ENCODE assay signal across 12 mouse cellular contexts in the genomic region with DNA sequence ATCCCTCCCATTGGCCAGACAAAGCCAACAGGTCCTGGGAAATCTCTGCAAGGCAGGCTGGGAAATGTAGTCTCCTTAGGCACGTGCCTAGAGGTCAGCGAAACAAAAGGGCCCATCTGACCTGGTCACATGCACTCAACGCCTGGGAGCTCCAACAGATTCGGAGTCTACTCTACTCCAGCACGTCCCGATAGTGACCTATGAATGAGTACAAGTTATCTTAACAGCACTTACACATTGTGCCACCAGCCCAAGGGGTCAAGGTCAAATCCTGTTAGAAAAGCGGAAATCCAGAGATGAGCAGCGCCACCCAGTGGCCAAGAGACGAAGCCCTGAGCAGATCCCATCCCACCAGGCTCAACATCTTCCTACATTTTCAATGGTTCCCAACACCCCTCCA.
A peak's percentile ranks its signal among the peaks of the same experiment; 100 is the strongest.
DNase-seq lines count a peak whose midpoint lies in the region; ATAC-seq and TF ChIP-seq lines count a peak whose summit lies in the region.
"Had no signal": no experiment of that assay in that cellular context is flagged by ENCODE, and none has a peak within 500 bp of the region (broad histone marks: within the 10 kb centered on the region; RNA-seq: fewer than 3 reads in every experiment).

No protein-coding gene starts in this region.

- no peaks in the 10 kb centered on the region for H3K9me3 ChIP-seq in midbrain, embryonic 11.5 days (ENCODE audit: control insufficient read depth, low read length)
- H3K9me3 ChIP-seq in midbrain, embryonic 15.5 days: no peaks in the 10 kb centered on the region
- H3K9me3 ChIP-seq: embryonic facial prominence, embryonic 13.5 days; heart, embryonic 15.5 days; limb, embryonic 15.5 days had no signal

- H3K4me1 ChIP-seq in midbrain, embryonic 11.5 days (ENCODE audit: control insufficient read depth, insufficient read depth, low read length): no peaks in the 10 kb centered on the region
- no peaks in the 10 kb centered on the region for H3K4me1 ChIP-seq in midbrain, embryonic 15.5 days
- H3K4me1 ChIP-seq in thymus, adult 2 months (replicated peaks; ENCODE audit: control insufficient read depth, insufficient read depth, low read length): no peaks in the 10 kb centered on the region
- H3K4me1 ChIP-seq: embryonic facial prominence, embryonic 13.5 days; heart, embryonic 15.5 days; limb, embryonic 15.5 days had no signal

- DNase-seq in heart, adult 18-20 months: peak; percentile 2 to 17
- DNase-seq in heart, adult 8-10 months (ENCODE audit: low spot score): no peak
- peak; percentile 92 for DNase-seq in midbrain, embryonic 11.5 days (ENCODE audit: low spot score, missing footprints)
- peak; percentile 4 to 18 for DNase-seq in left cerebral cortex, adult 18-20 months (ENCODE audit: low spot score in 2 of 2)
- peak; percentile 57 for DNase-seq in testis, postnatal 10 days (ENCODE audit: low spot score)
- no peak for DNase-seq in heart, postnatal 25 days (ENCODE audit: low spot score)
- DNase-seq in thymus, adult 2 months: no peak
- DNase-seq: right cerebral cortex, postnatal 25 days had no signal

- 37% methylated on average over 9 of the region's 9 CpGs for WGBS in midbrain, embryonic 11.5 days
- WGBS in midbrain, embryonic 15.5 days: 37% methylated on average over 9 of the region's 9 CpGs
- WGBS in thymus, adult 2 months: 53% methylated on average over 9 of the region's 9 CpGs

- H3K4me2 ChIP-seq in midbrain, embryonic 11.5 days: peak overlapping the region; percentile 16; the same call in 1 of the 2 replicates
- no peak overlapping the region for H3K4me2 ChIP-seq in midbrain, embryonic 15.5 days
- H3K4me2 ChIP-seq: embryonic facial prominence, embryonic 13.5 days; heart, embryonic 15.5 days; limb, embryonic 15.5 days had no signal

- H3K27ac ChIP-seq in midbrain, embryonic 11.5 days (ENCODE audit: low read depth, low read length): no peak overlapping the region
- H3K27ac ChIP-seq in midbrain, embryonic 15.5 days: no peak overlapping the region
- no peak overlapping the region for H3K27ac ChIP-seq in thymus, adult 2 months (ENCODE audit: control insufficient read depth, insufficient read depth, low read length)
- H3K27ac ChIP-seq: embryonic facial prominence, embryonic 13.5 days; heart, embryonic 15.5 days; limb, embryonic 15.5 days had no signal

- no peaks in the 10 kb centered on the region for H3K27me3 ChIP-seq in midbrain, embryonic 11.5 days (ENCODE audit: control insufficient read depth, insufficient read depth, low read length)
- no peaks in the 10 kb centered on the region for H3K27me3 ChIP-seq in midbrain, embryonic 15.5 days (replicated peaks)
- H3K27me3 ChIP-seq in thymus, adult 2 months (ENCODE audit: control insufficient read depth, insufficient read depth, low read length): no peaks in the 10 kb centered on the region
- H3K27me3 ChIP-seq: embryonic facial prominence, embryonic 13.5 days; heart, embryonic 15.5 days had no signal

- intact Hi-C loops in heart, postnatal 25 days (cut with DNase I): no loop called here

- no peaks in the 10 kb centered on the region for H3K36me3 ChIP-seq in midbrain, embryonic 11.5 days (ENCODE audit: control insufficient read depth, insufficient read depth, low read length)
- no peaks in the 10 kb centered on the region for H3K36me3 ChIP-seq in midbrain, embryonic 15.5 days (replicated peaks)
- H3K36me3 ChIP-seq in thymus, adult 2 months (ENCODE audit: control insufficient read depth, insufficient read depth, low read length): no peaks in the 10 kb centered on the region
- H3K36me3 ChIP-seq: embryonic facial prominence, embryonic 13.5 days; heart, embryonic 15.5 days; limb, embryonic 15.5 days had no signal

- TF ChIP-seq CTCF in thymus, adult 2 months (IDR thresholded peaks at IDR 0.05; ENCODE audit: borderline replicate concordance, control insufficient read depth, extremely low read depth, insufficient read depth, low read length, poor library complexity): no peak

- peak; percentile 66 for ATAC-seq in midbrain, embryonic 11.5 days (ENCODE audit: low FRiP score)
- ATAC-seq in midbrain, embryonic 15.5 days (replicated peaks): no peak

- H3K4me3 ChIP-seq in midbrain, embryonic 11.5 days (ENCODE audit: low read depth, low read length): no peak overlapping the region
- no peak overlapping the region for H3K4me3 ChIP-seq in midbrain, embryonic 15.5 days
- no peak overlapping the region for H3K4me3 ChIP-seq in thymus, adult 2 months (ENCODE audit: control insufficient read depth, insufficient read depth, low read length)
- H3K4me3 ChIP-seq: embryonic facial prominence, embryonic 13.5 days; heart, embryonic 15.5 days; limb, embryonic 15.5 days had no signal

- no peak overlapping the region for H3K9ac ChIP-seq in midbrain, embryonic 11.5 days (ENCODE audit: low read length)
- no peak overlapping the region for H3K9ac ChIP-seq in midbrain, embryonic 15.5 days
- H3K9ac ChIP-seq: embryonic facial prominence, embryonic 13.5 days; heart, embryonic 15.5 days; limb, embryonic 15.5 days had no signal

- no peak for TF ChIP-seq POLR2A in thymus, adult 2 months (IDR thresholded peaks at IDR 0.05; ENCODE audit: control insufficient read depth, extremely low read depth, insufficient read depth, low read length, poor library complexity)

Comparison
In these comparisons a context has a peak if more than half of its experiments do, and no peak if none do; other contexts are left out.
1. DNase-seq: peak in heart, adult 18-20 months (2 of 2), midbrain, embryonic 11.5 days (single experiment), left cerebral cortex, adult 18-20 months (2 of 2) and testis, postnatal 10 days (single experiment); none in heart, adult 8-10 months (single experiment), heart, postnatal 25 days (single experiment) and thymus, adult 2 months (single experiment).